In the genomic region with DNA sequence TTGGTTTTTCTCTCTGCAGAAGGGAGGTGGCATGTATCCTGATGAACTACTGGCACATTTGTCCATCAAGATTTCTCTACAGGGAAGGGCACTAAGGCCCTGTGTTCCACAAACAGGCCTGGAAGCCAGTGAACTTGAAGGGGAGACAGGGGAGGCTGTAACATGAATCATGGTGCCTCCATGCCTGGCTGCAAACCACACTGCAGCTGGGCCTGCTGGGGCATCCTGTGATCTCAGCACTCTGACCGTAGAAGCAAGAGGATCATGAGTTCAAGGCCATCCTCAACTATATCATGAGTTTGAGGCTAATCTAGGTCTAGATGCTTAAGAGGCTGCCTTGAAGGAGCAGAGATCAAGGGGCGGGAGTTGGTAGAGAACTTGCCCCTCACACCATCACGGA, we compare ENCODE assay signal across 15 mouse cellular contexts.
"Had no signal": no experiment of that assay in that cellular context is flagged by ENCODE, and none has a peak within 500 bp of the region (broad histone marks: within the 10 kb centered on the region; RNA-seq: fewer than 3 reads in every experiment).

No protein-coding gene starts in this region.

- DNase-seq: kidney, adult 18-20 months; kidney, postnatal 10 days; kidney, postnatal 4 days; liver, embryonic 13.5 days; lung, adult 2 months; lung, postnatal 36 days; right cerebral cortex, adult 18-20 months; right cerebral cortex, postnatal 25 days had no signal

- H3K9ac ChIP-seq: intestine, embryonic 15.5 days; liver, embryonic 13.5 days; midbrain, embryonic 12.5 days; neural tube, embryonic 15.5 days had no signal

- H3K27me3 ChIP-seq: intestine, embryonic 15.5 days had no signal

- H3K27ac ChIP-seq: intestine, embryonic 15.5 days; limb, embryonic 10.5 days; midbrain, embryonic 12.5 days; neural tube, embryonic 15.5 days; stomach, postnatal 0 days had no signal

- ATAC-seq: intestine, embryonic 15.5 days; lung, postnatal 0 days; midbrain, embryonic 16.5 days had no signal

- H3K9me3 ChIP-seq: intestine, embryonic 15.5 days; limb, embryonic 10.5 days; liver, embryonic 13.5 days; midbrain, embryonic 12.5 days; neural tube, embryonic 15.5 days had no signal

- H3K4me2 ChIP-seq: intestine, embryonic 15.5 days; midbrain, embryonic 12.5 days; neural tube, embryonic 15.5 days had no signal

- H3K36me3 ChIP-seq: neural tube, embryonic 15.5 days had no signal

- H3K4me3 ChIP-seq: intestine, embryonic 15.5 days; limb, embryonic 10.5 days; liver, embryonic 13.5 days; midbrain, embryonic 12.5 days; neural tube, embryonic 15.5 days had no signal
